Mouse (Mus musculus) G1E (cell line): ENCODE results near the gene Tcf19.

Experiments
- CTCF ChIP-seq: IDR thresholded peaks from 2 replicates; pipeline ENCODE4 v1.5.1; 2012; ENCODE audit warnings: low read depth, low read length, inconsistent platforms, mixed read lengths
- GATA1 ChIP-seq: IDR thresholded peaks from 2 replicates; pipeline ENCODE4 v1.6.1; 2012; ENCODE audit warnings: borderline replicate concordance, low read length, inconsistent platforms, mixed read lengths
- TAL1 ChIP-seq: conservative IDR thresholded peaks from 2 replicates; pipeline ENCODE4 v1.6.1; 2012; ENCODE audit warnings: low read depth, low read length, inconsistent platforms, mixed read lengths

- TF ChIP-seq TAL1 (no peak), CTCF (no peak), GATA1 (no peak)
Measured at GRCm38 (mm10) chr17:35556186-35556765, 39.7 kb upstream of the Tcf19 start.
